Mouse (Mus musculus) liver, embryonic 13.5 days (tissue): ENCODE results near the gene Tenm4. TPM values are rescaled to one million over a fixed set of nuclear protein-coding genes. Genes with fewer than 3 reads are reported as not detected.

ENCODE experiments used
- ATAC-seq: fragments of 200-750 bp; cut with Nextera tagmentation; 2 replicates; pipeline ENCODE4 v1.8.0; 2017; ENCODE audit warnings: low read depth, mild to moderate bottlenecking, moderate number of reproducible peaks, moderate library complexity
- DNase-seq: peaks from one replicate; pipeline ENCODE4 v3.0.0; 2022
- H3K27ac ChIP-seq: fragments of 300-500 bp; sonication (generic); 2 replicates; pipeline ENCODE4 v1.5.1; 2015; ENCODE audit warnings: moderate library complexity, mild to moderate bottlenecking, inconsistent platforms
- H3K27me3 ChIP-seq: fragments of 300-500 bp; sonication (generic); 2 replicates; pipeline ENCODE4 v1.6.1; 2015; ENCODE audit warnings: mild to moderate bottlenecking, inconsistent platforms
- H3K36me3 ChIP-seq: fragments of 300-500 bp; sonication (generic); 2 replicates; pipeline ENCODE4 v1.6.1; 2015; ENCODE audit warnings: mild to moderate bottlenecking, inconsistent platforms
- H3K4me1 ChIP-seq: fragments of 300-500 bp; sonication (generic); replicated peaks from 2 replicates; pipeline ENCODE4 v1.6.1; 2015; ENCODE audit warnings: inconsistent platforms
- H3K4me2 ChIP-seq: fragments of 300-500 bp; sonication (generic); 2 replicates; pipeline ENCODE4 v1.6.1; 2015; ENCODE audit warnings: inconsistent platforms, mild to moderate bottlenecking, moderate library complexity
- H3K4me3 ChIP-seq: fragments of 300-500 bp; sonication (generic); replicated peaks from 2 replicates; pipeline ENCODE4 v1.5.1; 2015; ENCODE audit warnings: mild to moderate bottlenecking, inconsistent platforms
- H3K9ac ChIP-seq: fragments of 300-500 bp; sonication (generic); 2 replicates; pipeline ENCODE4 v1.6.1; 2015; ENCODE audit warnings: mild to moderate bottlenecking, inconsistent platforms
- H3K9me3 ChIP-seq: fragments of 300-500 bp; sonication (generic); replicated peaks from 2 replicates; pipeline ENCODE4 v1.6.1; 2016; ENCODE audit warnings: inconsistent platforms
- WGBS: fragments of 180-500 bp; shearing (Covaris S2); methylation state at CpG from one replicate; pipeline ENCODE4 v1.1.7; 2015; ENCODE audit not compliant: insufficient replicate concordance; 5-methylcytosine and 5-hydroxymethylcytosine counted together
- polyA plus RNA-seq: library from polyadenylated mRNA; unstranded; fragments of >200 nt; fragmentation: Nextera tagmentation; extraction: Ambion mirVana; gene quantifications from 2 replicates; pipeline ENCODE4 v1.2.1, GENCODE M21; 2015

Tenm4 gene
- 0.47 and 0.67 TPM in 2 replicates for polyA plus RNA-seq

DNA sequence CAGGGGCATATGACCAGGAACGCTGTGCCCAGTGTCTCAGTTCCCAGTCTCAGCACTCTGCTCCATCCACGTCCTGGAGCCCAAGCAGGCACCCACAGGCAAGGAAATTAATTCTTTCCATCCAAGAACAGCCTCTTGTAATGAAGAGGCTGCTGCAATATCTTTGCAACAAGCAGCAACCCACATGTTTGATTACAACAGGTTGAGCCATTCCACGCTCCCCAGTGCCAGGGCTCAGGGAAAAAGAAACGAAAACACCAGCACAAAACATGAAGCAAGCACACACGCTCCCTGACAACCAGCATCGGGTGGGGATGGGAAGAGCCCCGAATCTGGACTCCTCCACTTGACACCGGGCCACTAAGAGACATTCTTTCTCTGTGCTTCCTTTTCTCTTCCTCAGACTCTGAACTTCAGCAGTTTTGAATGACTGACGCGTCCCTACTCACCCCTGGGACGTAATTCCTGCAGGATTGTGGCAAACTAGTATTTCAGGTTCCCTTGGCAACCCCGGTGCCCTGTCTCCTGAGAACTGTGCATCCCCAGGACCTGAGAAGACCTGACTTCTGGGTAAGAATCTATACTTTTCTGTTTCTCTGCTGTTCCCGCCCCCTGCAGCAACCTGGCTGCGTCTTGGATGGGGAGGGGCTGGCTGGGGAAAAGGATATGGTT is at the start of gene Tenm4:
Tenm4 (plus strand) TSS at position 323 of the 672 bp plus-strand sequence.
- no peaks in the 10 kb centered on the region for H3K36me3 ChIP-seq
- no peaks in the 10 kb centered on the region for H3K27me3 ChIP-seq
- no peaks in the 10 kb centered on the region for H3K4me1 ChIP-seq
- no peak within 1 kb of the TSS for H3K9ac ChIP-seq
- H3K4me3 ChIP-seq: no peak within 1 kb of the TSS
- WGBS: 36% methylated on average over 14 of the region's 14 CpGs
- H3K9me3 ChIP-seq: no peaks in the 10 kb centered on the region
- H3K27ac ChIP-seq: no peak within 1 kb of the TSS
- DNase-seq (no peak), ATAC-seq (no peak)
- H3K4me2 ChIP-seq: no peak within 1 kb of the TSS

DNA sequence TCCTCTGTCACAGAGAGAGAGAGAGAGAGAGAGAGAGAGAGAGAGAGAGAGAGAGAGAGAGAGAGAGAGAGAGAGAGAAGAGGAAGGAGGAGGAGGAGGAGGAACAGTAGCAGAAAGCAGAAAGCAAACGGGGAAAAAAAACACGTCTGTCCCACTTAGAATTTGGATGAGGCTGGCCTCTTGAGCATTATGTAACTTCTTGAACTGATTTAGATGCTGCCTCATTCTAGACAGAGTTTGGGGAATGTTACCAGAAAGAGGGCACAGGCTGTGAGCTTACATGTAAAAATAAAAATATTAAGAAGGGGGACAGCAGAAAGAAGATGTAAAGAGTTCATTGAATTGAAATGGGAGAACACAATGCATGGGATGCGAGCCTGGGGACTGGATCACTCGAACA is 40.3 kb upstream of the Tenm4 start:
- Histone ChIP-seq H3K4me3 (no peak overlapping the region), H3K27ac (no peak overlapping the region), H3K9me3 (no peaks in the 10 kb centered on the region), H3K36me3 (no peaks in the 10 kb centered on the region), H3K27me3 (no peaks in the 10 kb centered on the region), H3K4me1 (no peaks in the 10 kb centered on the region), H3K9ac (no peak overlapping the region), H3K4me2 (no peak overlapping the region)
- 30% methylated on average over 4 of the region's 4 CpGs for WGBS
- ATAC-seq (no peak), DNase-seq (no peak)

DNA sequence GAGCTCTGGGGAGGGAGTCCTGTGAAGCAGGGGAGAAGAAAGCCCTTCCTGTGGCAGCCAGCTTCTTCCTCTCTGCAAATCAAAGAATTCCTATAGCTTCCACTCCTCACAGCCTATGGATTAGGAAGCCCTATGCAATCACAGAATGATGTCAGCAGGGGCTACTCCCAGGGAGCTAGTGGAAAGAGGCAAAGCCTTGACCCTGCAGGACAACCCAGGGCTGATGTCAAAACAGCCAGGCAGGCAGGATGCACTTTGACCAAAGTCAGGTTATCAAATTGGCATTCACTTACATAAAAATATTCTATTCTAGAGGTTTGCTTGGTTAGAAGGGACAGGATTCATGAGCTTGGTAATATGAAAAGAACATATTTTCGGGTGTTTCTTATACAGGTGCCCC is 39.9 kb upstream of the Tenm4 start:
- H3K9me3 ChIP-seq: no peaks in the 10 kb centered on the region
- DNase-seq: no peak

DNA sequence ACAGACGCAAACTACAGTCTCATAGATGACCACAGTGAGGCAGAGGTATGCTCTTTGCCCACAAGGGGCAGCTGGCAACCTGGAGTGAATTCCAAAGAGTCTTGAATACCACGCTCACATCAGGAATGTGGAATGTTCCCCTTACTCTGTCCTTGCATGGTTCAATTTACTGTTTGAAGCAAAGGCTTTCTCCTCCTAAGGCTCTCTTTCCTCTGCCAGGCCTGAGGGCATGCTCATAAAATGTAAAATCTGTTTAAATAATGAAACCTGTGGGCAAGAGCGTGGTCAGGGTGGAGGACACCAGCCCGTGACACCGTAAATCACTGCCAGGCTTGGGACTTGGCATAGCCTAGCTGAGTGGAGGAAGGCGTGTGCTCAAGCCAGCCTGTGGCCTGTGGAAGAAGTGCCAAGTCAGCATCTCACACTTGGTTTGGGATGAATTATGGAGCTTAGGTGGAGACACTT is 34.5 kb upstream of the Tenm4 start:
- Histone ChIP-seq H3K4me1 (no peaks in the 10 kb centered on the region), H3K27me3 (no peaks in the 10 kb centered on the region), H3K4me2 (no peak overlapping the region), H3K9me3 (no peaks in the 10 kb centered on the region), H3K36me3 (no peaks in the 10 kb centered on the region), H3K4me3 (no peak overlapping the region), H3K9ac (no peak overlapping the region), H3K27ac (no peak overlapping the region)
- WGBS: 61% methylated on average over 6 of the region's 6 CpGs
- DNase-seq (no peak), ATAC-seq (no peak)

More for the DNA sequence above, 39.9 kb upstream of the Tenm4 start:
- Histone ChIP-seq H3K27me3 (no peaks in the 10 kb centered on the region), H3K36me3 (no peaks in the 10 kb centered on the region), H3K9ac (no peak overlapping the region), H3K4me2 (no peak overlapping the region), H3K4me1 (no peaks in the 10 kb centered on the region), H3K4me3 (no peak overlapping the region), H3K27ac (no peak overlapping the region)
- 43% methylated on average over 1 of the region's 1 CpGs for WGBS
- ATAC-seq: no peak

DNA sequence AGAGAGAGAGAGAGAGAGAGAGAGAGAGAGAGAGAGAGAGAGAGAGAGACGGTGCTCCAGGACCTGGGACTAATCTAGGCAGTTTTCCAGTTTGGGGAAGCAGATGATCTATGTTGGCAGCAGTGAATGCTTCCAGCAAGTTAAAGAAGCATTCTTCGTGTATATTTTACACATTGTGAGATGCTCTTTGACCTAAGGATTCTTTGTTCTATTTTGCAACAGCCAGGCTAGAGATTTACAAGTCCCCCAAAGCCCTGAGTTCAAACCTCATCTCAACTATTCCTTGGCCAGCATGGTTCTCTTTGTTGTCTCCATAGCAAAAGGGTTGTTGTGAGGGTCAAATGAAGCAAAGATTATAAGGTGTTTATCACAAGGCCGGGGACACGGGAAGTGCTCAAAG is 29.2 kb upstream of the Tenm4 start:
- no peak for ATAC-seq
- H3K4me1 ChIP-seq: no peaks in the 10 kb centered on the region
- H3K4me2 ChIP-seq: no peak overlapping the region
- no peak overlapping the region for H3K4me3 ChIP-seq
- no peaks in the 10 kb centered on the region; the same call in 1 of the 2 replicates for H3K9me3 ChIP-seq
- no peaks in the 10 kb centered on the region for H3K36me3 ChIP-seq
- no peak overlapping the region for H3K27ac ChIP-seq
- DNase-seq: no peak
- no peak overlapping the region for H3K9ac ChIP-seq
- WGBS: 68% methylated on average over 4 of the region's 4 CpGs
- no peaks in the 10 kb centered on the region for H3K27me3 ChIP-seq

DNA sequence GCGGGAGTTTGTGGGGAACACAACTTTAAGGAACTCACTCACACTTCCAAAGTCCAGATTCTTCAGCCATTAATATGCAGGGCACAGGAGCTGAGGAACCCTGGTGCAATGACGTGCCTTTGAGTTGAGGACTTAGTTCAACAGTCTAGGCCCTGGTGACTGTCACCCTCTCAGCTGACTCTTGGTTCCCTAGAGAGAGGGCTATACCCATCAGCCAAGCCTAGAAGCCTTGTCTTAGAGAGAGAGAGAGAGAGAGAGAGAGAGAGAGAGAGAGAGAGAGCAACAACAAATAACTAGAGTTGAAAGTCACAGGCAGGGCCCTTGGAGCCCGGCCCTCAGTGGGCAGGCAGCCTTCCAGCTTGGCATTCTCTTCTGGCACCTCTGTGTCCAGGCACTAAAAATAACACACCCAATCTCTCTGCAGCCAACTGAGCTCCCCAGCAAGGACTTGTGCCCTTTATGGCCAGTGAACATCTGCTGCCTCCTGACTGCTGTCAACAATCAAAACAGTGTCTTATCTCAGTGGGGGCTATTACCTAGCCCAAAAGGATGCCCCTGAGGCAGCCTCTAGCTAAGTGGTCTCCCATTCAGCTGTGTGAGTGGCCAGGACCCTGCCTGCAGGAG is 28.0 kb upstream of the Tenm4 start:
- Histone ChIP-seq H3K4me3 (no peak overlapping the region), H3K4me1 (no peaks in the 10 kb centered on the region), H3K36me3 (no peaks in the 10 kb centered on the region), H3K4me2 (no peak overlapping the region), H3K9me3 (no peaks in the 10 kb centered on the region; the same call in 1 of the 2 replicates), H3K27me3 (no peaks in the 10 kb centered on the region), H3K27ac (no peak overlapping the region), H3K9ac (no peak overlapping the region)
- ATAC-seq (no peak), DNase-seq (no peak)
- 55% methylated on average over 3 of the region's 3 CpGs for WGBS

DNA sequence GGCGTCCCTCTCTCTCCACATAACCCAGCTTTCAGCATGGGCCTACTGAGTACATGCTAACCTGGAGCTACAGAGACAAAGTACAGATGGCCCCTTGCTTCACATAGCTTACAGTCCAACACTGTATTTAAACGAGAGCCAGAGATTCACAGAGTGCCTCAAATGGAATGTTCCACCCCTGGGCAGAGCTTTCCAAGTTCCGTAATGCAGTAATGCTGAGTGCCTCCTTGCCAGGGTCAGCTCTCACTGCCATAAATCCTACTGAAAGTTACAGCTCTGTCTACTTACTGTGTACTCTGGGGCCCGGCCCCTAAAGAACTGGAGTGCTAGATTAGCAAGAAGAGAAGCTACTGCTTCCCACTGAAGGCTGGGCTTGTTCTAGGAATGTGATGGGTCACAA is 23.6 kb upstream of the Tenm4 start:
- ATAC-seq (no peak), DNase-seq (no peak)
- Histone ChIP-seq H3K27ac (no peak overlapping the region), H3K4me2 (no peak overlapping the region), H3K9ac (no peak overlapping the region), H3K4me1 (no peaks in the 10 kb centered on the region), H3K36me3 (no peaks in the 10 kb centered on the region), H3K9me3 (no peaks in the 10 kb centered on the region; the same call in 1 of the 2 replicates), H3K27me3 (no peaks in the 10 kb centered on the region), H3K4me3 (no peak overlapping the region)
- 68% methylated on average over 4 of the region's 4 CpGs for WGBS

DNA sequence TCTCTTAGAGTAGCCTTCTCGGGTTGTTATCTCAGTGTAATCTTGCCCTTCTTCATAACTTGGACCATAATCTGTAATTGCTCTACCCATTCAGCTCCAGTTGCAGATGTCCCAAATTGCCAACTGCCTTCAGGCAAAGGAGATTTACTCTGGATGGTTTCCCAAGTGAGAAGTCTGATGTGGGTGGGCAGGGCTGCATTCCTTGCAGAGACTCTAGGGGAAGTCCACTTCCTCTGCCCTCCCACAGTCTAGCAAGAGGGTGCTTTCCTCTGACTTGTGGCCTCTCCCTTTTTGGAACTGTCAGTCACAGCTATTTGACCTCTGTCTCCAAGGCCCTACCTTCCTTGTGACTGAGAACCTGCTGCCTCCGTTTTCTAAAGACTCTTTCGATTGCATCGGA is 22.9 kb upstream of the Tenm4 start:
- Histone ChIP-seq H3K27me3 (no peaks in the 10 kb centered on the region), H3K4me1 (no peaks in the 10 kb centered on the region), H3K9me3 (no peaks in the 10 kb centered on the region; the same call in 1 of the 2 replicates), H3K36me3 (no peaks in the 10 kb centered on the region), H3K27ac (no peak overlapping the region), H3K9ac (no peak overlapping the region), H3K4me3 (no peak overlapping the region), H3K4me2 (no peak overlapping the region)
- WGBS: 53% methylated on average over 4 of the region's 4 CpGs
- ATAC-seq (no peak), DNase-seq (no peak)

DNA sequence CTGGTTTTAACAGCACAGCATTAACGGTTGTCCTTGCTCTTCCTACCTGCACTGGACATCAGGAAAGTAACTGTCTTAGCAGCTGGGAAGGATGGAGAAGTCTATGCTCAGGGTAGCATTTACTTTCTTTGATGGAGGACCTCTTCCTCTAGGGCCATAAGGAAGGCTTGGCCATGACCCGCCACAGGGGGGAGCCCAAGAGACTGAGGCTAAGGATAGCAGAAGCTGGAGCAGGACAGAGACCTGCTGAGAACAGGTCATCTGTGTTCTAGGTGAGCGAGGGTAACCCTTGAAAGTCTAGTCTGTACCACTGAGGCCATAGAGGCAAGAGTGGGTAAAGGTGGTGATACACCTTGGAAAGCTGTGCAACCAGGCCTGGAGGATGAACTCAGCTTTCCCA is 19.8 kb upstream of the Tenm4 start:
- ATAC-seq (no peak), DNase-seq (no peak)
- whole genome bisulfite sequencing: 35% methylated on average over 3 of the region's 3 CpGs
- Histone ChIP-seq H3K27me3 (no peaks in the 10 kb centered on the region), H3K4me1 (no peaks in the 10 kb centered on the region), H3K4me2 (no peak overlapping the region), H3K36me3 (no peaks in the 10 kb centered on the region), H3K9me3 (no peaks in the 10 kb centered on the region; the same call in 1 of the 2 replicates), H3K9ac (no peak overlapping the region), H3K27ac (no peak overlapping the region), H3K4me3 (no peak overlapping the region)

DNA sequence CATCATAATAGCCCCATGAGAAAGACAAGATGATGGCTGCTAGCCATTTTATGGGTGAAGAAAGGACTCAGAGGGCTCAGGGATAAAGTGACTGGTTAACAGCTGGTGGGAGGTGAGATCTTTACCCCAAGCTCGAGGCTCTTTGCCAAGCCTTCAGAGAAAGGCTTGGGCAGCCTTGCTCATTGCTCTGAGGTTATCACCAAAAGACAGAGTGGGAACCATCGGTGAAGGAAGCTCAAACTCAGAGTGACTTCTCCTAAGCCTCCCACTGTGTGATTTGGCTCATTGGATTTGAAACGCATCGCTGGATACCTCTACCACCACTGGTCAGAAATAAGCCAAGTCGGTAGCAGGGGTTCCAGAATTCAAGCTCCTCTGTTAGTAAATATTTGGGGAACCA is 19.1 kb upstream of the Tenm4 start:
- no peak for ATAC-seq
- WGBS: 35% methylated on average over 5 of the region's 5 CpGs
- H3K36me3 ChIP-seq: no peaks in the 10 kb centered on the region

DNA sequence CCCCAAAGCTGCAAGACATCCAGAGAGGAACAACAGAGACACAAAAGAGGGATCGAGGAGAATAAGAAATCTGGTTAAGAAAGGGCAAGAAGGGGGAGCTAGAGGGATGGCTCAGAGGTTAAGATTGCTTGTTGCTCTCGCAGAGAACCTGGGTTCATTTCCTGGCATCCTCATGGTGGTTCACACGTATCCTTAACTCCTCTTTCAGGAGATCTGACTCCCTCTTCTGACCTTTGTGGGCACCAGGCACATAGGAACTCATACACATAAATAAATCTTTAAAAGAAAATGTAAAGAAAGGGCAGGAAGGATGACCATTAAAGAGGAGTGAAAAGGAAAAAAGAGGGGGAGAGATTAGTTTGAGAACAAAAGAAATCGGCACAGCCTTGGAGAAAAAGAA is 18.6 kb upstream of the Tenm4 start:
- H3K4me2 ChIP-seq: no peak overlapping the region
- H3K9me3 ChIP-seq: no peaks in the 10 kb centered on the region
- no peak overlapping the region for H3K4me3 ChIP-seq
- no peaks in the 10 kb centered on the region for H3K36me3 ChIP-seq
- no peak for DNase-seq
- no peak overlapping the region for H3K27ac ChIP-seq
- H3K27me3 ChIP-seq: no peaks in the 10 kb centered on the region
- H3K4me1 ChIP-seq: no peaks in the 10 kb centered on the region
- WGBS: 7% methylated on average over 4 of the region's 4 CpGs
- no peak for ATAC-seq
- H3K9ac ChIP-seq: no peak overlapping the region

More for the DNA sequence above, 19.1 kb upstream of the Tenm4 start:
- Histone ChIP-seq H3K9me3 (no peaks in the 10 kb centered on the region), H3K4me2 (no peak overlapping the region), H3K27me3 (no peaks in the 10 kb centered on the region), H3K4me1 (no peaks in the 10 kb centered on the region), H3K9ac (no peak overlapping the region), H3K27ac (no peak overlapping the region), H3K4me3 (no peak overlapping the region)
- no peak for DNase-seq

DNA sequence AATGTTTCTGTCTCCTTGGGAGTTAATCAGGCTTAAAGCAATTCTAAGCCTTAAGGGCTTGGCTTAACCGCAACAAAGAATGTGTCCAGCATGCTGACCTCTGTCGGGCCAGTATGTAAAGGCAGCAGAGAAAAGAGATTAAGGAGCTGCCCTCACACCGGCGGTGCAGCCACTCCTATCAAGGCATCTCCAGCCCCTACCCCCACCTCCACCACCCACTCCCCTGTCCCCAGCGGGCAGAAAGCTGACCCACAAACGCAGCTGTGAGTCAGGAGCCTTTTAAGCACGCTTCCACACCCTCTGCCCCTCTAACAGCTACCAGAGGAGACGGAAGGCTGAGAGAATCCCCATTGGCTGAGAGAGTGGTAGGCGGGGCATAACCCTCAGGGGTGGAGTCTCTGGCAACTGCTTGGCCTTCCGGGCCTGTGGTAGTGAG is 18.1 kb upstream of the Tenm4 start:
- Histone ChIP-seq H3K4me2 (peak overlapping the region; percentile 48; the same call in 1 of the 2 replicates), H3K4me3 (peak overlapping the region; percentile 38), H3K9me3 (no peaks in the 10 kb centered on the region), H3K27ac (no peak overlapping the region), H3K4me1 (no peaks in the 10 kb centered on the region), H3K27me3 (no peaks in the 10 kb centered on the region), H3K9ac (no peak overlapping the region), H3K36me3 (no peaks in the 10 kb centered on the region)
- DNase-seq: peak; percentile 13
- peak; percentile 77 for ATAC-seq
- 1% methylated on average over 10 of the region's 10 CpGs for WGBS
